Mouse (Mus musculus) ovary, postnatal 14 days (tissue): ENCODE data around the gene Adamts17.

Experiments used
- DNase-seq: peaks from one replicate; pipeline ENCODE4 v3.0.0; 2022; ENCODE audit warnings: low spot score

Adamts17 gene

DNA sequence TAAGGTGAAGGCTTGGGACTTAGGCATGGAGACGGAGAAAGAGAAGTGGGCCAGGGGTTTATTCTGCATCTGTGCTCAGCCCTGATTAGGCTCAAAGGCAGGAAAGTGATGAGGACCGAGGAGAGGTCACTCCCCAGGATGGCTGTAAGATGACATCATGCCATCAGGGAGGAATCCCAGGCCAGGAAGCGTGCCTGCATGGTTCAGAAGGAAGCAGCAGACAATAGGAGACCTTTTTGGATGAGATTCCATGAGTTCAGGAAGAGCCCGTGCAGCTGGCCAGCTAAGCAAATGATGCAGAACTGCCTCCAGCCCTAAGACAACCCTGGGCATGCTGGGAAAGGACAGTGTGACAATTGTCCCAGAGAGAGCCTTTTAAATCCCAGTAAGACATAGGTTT lies 93.7 kb downstream of the Adamts17 start:
- DNase-seq: no peak

DNA sequence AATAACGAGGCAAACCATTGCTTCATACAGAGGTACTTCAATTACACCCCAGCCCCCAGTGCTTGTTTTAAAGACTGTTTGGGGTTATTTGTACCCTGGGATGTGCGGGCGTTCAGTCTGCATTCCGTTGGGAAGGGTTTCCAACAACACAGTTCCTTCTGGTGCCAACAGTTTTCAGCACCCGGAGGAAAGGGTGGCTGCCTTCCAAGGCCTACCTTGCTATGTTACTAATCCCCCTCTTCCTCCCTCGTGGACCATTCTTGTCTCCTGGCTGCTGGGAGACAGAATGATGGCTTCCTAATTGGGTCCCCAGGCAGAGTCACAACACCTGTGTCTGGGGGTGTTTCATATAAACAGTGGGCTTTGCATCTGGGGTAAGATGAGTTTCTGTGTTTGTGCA lies 94.5 kb downstream of the Adamts17 start:
- no peak for DNase-seq

DNA sequence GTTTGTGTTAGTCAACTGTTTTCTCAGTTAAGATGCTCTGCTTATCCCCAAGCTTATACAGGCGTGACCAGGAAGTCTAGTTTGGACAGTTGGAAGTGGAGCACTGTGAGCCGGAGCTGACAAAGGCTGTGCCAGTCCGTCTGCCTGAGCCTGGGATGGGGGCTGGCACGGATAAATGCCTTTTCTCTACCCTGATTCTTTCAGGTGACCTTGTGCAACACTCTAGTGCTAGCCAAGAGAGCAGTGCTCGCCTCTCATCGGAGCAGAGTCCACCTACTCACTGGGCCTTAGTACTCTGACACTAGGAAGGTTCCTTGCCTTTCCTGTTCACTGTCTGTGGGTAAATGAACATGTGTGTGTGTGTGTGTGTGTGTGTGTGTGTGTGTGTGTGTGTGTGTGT lies 95.5 kb downstream of the Adamts17 start:
- DNase-seq: no peak

DNA sequence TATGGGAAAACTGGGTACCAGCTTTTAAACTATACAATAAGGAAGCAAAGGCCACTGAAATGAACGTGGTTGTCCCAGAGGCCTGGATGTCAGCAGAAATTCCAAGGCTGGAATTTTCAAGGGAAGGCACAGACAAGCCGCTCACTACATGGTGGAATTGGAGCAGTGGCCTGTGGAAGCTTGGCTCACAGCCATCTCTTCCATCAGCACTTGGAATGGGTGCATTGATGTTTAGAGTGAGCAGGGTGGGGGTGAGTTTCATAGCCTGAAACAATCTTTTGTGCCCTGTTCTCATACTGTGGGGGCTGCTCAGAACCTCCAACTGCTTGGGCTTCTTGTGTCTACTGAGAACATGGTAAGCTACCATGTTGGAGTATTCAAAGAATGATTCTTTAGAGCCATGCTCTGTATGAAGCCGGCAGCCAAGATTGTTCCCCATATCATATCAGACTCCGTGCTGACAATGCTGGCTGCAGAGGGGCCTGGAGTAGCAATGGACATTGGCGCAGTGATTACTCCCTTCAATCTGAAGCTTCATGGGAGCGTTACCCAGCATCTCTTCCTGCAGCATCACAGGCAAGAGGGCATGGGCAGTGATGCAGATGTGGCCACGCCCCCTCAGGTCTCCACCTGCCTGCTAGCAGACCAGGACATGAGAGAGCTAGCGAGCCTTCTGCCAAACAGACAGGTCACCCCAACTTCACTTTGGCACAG lies 96.7 kb downstream of the Adamts17 start:
- no peak for DNase-seq

DNA sequence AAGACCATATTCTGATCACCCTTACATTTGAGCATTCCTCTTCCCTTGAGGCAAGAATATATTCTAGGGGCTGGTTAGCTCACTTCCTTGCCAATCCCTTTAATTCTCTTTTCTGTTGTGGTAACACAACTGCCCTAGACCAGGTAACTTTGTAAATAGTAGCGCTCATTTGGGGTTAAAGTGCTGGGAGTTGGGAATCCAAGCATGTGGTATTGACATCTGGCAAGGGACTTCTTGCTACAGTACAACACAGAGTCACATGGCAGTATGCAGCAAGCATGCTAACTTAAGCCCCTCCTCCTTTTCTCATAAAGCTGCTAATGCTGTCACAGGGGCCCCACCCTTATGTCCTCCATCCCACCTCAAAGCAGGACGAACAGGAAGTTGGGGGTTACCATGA lies 97.4 kb downstream of the Adamts17 start:
- no peak for DNase-seq

DNA sequence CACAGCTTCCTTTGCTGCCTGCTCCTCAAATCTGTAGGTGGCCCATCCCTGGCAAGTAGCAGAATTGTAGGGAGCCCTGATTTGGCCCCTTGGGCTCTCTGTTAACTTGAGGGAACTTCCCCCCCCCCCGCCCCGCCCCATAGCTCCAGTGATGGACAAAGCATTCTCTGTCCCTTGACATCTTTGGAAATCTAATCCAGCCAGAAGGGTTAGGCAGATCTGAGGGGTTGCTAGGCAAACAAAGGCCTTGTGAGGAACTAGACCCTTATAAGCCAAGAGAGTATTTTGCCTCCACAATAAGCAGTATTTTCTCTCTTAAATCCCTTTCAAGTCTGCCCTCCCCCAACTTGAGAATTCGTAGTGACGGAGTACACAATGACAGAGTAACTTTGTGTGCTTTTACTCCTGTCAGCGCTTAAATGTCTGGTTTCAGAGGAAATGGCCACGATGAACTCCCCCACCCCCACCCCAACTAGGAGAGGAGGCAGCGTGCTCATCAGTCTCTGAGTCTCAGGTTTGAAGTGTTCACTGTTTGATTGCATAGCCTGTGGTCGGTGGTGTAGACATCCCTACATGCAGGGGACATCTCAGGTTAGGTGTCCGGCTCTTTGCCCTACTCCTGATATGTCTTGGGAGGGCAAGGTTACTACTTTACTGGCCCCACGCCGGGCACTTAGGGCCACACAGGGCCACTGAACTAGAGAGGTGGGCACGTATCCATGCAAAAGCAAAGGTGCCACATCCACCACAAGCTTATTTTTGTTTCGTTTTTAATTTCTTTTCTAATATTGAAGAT lies 99.7 kb downstream of the Adamts17 start:
- no peak for DNase-seq

DNA sequence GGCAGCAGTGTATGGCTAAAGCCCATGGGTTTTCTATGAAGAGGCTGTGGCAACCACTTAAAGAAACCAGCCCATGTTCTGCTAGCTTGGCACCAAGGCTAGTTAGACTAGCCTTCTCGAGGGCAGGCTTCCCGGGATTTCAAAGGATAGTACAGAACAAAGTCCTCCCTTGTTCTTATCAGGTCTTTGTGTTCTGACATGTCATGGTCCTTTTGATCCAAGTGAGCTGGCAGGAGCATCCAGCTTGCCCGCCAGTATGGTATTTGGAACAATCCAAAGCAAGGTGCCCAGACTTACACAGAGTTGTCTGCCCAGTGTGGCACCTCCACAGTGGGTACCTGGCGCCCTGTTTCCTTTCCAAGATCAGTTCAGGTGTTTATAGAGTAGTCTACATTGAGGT lies 101.2 kb downstream of the Adamts17 start:
- no peak for DNase-seq

DNA sequence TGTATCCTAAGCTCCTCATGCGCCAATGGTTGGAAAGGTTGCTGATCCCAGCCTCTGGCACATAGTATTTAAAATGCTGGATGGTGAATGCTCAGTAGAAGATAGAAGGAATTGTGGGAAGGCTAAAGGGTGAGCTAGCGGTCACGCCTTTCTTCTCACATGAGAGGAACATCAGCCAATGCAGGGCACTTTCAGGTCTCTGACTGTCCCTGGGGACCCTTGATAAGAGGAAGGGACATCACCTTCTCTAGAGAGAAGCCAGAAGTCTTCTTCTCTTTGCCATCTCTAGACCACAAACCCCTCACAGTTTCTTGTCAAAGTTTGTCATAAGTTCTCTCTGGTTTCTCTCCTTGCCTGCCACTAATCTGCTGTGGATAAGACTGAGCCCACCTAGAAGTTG lies 109.5 kb downstream of the Adamts17 start:
- no peak for DNase-seq

DNA sequence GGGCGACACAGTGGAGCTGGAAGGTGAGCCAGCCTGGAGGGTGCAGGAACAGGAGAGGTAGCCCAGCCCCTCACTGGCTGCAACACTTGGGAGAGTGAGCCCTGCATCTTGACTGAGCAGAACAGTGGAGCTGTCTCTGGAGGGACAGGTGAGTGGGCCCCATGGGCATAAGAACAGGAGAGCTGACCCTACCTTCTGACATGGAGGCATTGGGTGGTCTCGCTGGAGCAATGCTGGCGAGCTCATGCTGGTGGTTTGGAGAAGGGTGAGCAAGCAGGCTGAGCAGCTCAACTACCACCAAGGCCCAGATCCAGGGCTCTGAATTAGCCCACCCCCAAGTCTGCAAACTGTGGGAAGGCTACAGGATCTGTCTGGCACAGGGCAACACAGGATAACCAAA lies 113.4 kb downstream of the Adamts17 start:
- DNase-seq: no peak

DNA sequence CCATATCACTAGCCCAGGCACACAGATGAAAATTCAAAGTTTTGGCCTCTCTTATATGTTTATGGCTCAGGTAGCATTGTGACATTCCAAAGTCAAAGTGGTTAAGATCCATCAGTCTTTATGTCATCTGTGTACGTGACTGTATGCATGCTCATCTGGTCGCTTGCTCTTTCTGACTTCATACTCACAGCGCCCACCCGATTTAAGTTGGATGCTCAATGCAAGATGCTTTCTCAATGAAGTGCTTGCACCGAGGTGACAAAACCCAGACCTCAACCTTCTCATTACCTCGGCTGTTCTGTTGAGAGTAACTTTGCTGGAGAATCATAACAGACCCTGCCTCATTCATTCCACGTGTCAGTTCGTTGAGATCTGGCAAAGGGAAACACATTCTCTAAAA lies 114.5 kb downstream of the Adamts17 start:
- DNase-seq: no peak

DNA sequence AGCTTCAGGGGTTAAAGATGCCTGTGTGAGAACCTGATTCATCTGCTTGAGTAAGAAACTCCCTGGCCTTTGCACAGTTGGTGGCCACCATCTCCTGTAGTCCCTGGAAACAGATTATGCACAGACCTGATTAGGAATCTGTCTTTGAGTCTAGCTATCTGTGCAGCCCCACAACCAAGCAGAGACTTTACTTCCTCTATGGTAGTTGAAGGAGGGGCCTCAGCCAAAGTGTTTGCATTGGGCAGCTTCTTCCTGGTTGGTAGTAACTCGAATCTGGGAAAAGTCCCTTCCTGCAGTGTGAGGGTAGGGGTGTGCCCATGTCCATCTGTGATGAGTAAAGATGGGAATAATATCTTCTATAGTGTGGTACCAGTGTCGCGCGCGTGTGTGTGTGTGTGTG lies 115.2 kb downstream of the Adamts17 start:
- no peak for DNase-seq

DNA sequence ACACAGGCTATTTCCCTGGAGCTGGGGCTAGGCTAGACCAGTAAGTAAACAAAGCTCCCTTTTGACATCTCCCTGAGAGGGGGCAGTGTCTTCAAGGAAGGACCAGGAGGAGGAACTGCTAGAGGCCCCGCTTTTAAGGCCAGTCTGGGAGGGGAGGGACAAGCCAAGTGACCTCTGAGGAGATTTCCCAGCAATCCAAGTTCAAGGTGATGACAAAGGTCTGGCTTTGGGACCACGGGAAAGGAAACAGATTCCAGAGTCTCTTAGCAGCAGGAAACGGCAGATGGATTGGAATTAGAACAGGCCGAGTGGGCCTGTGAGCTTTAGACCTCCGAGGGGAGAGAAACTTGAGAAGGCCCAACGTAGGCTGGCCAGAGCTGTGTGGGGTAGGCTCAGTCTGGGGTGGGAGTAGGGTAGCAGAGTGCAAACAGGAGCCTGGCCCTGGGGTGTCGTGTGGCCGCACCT lies 116.0 kb downstream of the Adamts17 start:
- no peak for DNase-seq

DNA sequence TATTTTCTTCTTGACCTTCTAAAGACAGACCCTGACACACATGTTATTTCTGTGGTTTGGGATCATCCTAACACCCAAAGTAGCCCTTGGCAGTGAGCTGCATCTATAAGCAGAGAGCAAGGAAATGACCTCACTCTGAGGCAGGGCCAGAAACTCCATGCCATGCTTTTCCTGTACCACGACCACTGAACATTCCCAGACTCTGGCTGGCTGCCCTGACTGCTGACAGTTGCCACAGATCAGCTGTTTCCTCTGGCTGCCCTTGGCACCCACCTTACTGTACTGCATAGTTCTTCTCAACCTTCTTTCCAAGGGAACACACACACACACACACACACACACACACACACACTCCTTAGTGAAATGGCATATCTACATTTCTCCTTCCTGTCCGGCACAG lies 116.4 kb downstream of the Adamts17 start:
- DNase-seq: no peak

DNA sequence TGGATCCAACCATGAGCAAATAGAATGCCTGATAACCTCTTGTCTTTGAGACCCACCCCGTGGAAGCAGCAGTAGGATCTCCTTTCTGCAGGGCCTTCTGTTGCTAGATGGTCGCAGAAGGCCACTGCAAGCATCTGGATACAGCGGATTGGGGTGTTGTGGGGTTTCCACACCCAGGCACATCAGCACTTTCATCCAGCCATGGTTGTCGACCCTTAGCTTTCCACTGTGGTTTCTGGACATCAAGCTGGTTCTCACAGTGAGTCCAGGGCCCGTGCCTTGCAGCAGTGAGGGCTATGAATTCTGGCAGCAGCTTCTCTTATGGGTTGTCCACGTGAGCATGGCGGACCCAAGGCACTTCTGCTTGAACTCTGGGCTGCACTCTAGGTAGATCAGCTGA lies 118.2 kb downstream of the Adamts17 start:
- DNase-seq: no peak

DNA sequence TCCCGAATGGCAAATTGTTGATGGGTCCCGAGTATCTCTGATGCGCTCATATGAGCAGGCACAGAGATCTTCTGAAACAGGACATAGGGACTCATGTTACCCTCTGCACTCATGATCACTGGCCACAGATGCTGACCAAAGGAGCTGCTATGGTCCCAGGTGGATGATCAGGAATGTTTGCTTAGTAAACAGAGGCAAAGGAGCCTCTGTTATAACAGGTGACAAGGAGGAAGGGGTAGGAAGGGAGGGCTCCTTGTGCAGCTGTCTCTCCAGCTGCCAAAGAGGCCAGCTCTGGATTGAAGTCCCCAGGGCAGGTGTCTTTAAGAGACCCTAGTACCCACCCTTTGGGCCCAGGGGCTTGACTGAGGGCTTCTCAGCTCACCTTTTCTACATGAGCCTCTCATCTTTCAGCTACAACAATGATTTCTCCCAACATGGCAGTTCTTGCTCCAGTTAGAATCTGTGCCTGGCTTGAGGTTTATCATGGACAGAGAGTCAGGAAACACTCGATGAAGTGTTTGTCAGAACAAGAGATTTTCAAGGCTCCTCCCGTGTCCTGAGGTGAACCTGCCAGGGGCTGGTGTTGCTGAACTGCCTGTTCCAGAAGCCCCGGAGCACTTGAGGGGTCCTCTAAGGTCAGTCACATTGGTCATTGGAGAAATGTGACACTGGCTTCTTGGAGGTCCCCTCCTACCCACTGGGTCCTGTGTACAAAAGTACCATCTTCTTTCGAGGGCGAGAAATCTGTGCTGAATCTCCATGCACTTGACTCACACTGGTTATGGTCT lies 120.9 kb downstream of the Adamts17 start:
- DNase-seq: no peak

DNA sequence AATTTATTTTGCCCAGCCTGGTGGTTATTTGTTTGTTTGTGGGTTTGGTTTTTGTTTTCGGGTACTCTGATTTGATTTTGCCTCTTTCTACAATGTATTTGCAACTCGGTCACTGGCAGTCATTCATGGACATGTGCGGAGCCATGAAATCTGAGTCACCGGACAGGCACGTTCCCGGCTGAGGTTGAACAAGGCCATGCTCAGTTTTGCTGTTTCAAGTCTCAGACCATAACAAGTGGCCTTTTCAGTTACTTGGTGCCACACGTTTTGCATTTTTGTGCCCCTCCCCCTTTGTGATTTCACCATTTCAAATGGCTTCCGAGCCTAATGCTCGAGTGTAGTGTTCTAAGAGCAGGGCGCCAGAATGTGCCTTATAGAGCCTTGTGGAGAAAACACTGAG lies 123.2 kb downstream of the Adamts17 start:
- DNase-seq: no peak

DNA sequence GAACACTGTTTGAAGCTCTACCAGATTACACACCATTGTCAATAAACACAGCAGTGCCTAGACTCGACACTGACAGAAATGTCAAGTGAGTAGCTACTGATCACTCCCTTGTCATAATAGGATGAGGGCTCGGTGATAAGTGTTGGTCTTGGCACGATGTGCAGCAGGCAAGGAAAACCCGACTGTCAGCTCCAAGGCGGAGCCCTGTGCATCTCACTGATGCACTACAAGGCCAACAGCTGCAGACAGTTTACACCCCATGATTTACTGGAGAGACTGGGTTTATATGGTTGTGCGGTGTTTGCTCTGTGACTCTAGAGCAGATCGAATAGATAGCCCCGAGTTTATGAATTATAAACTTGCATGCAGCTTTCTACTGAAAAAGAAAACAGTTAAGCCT lies 124.0 kb downstream of the Adamts17 start:
- no peak for DNase-seq

DNA sequence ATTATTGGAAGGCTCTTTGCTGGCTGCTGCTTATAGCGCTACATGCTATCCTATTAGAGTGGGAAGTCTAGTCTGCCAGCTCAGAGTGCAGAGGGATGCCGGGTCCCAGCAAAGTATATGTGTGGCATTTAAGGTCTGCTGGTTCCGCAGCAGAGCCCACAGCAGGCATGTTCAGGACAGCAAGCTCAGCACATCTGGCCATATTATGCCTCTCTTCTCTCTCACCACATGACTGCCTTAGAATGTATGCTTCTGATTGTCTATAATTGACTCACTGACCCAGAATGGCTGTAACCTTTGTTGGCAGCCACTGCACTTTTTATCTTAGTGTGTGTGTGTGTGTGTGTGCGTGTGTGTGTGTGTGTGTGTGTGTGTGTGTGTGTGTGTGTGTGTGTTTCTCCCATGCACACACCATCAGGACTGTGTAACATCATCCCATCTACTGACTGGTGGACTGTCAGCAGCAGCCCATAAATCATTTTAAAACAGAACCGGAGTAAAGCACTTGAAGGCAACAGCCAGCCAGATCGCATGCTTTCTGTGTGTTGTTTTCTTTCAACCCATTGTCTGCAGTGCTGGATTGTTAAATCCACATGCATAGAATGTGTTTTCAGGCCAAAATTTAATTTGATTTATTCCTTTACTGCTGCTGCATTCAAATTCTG lies 127.1 kb downstream of the Adamts17 start:
- DNase-seq: no peak

DNA sequence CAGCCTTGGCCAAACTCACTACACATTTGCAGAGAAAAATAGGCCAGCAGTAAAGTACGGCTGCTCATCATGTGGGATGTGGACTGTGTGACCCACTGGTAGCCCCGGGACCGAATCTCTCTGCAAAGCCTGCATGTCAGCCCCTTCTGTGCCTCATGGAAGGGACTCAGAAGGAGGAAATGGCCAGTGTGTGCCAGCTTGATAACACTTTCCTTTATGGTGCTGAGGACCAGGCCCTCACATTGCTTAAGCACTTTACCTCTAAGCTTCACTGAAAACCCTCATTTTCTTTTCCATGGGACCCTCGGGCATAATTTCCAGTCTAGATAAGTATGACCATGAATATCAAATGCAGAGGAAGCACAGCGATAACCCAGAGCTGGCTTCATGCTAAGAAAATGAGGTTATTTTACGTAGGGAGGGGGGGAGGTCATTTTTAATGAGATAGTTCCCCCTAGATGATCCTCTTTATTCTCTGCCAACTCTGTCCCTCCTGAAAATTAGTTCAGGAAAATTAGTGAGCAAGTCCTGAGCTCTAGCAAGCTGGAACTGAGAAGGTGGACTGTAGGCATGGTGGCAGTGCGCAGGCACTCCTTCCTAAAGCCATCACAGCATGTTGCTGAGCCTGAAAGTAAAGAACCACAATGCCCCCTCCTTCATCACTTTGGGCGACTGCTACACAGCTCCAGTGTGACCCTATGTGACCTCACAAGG lies 127.8 kb downstream of the Adamts17 start:
- DNase-seq: no peak

DNA sequence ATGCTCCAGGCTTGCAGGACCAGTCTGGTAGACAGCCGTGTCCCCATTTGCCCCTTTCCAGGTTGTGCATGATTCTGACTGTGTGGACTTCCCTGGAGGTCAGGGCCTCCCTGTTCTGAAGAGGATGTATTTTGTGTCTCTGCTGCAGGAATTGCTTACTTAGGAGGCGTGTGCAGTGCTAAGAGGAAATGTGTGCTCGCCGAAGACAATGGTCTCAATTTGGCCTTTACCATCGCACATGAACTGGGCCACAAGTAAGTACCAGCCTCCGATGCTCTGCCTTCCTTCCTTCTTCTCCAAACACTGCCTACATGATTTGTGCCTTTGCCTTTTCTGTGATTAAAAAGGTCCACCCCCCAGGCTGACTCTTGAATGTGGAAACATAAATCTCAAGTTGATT lies 129.1 kb downstream of the Adamts17 start:
- DNase-seq: no peak

DNA sequence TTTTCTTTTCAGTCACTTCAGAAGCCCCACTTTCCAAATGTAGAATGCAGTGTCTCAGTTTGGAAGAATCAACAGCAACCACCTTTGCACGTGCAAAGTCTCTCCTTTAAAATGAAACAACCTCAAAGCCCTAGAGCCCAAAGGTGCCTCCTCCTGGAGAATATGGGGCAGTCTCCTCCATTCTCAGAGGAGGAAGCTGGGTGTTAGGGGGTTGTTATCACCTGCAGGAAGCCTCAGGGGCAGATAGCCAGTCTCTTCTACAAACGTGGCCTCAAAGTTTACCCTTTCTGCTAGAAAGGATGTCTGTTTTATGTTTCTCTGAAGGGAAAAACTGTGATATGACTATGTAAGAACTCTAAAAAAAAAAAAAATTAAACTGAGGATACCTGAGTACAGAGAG lies 129.7 kb downstream of the Adamts17 start:
- no peak for DNase-seq

DNA sequence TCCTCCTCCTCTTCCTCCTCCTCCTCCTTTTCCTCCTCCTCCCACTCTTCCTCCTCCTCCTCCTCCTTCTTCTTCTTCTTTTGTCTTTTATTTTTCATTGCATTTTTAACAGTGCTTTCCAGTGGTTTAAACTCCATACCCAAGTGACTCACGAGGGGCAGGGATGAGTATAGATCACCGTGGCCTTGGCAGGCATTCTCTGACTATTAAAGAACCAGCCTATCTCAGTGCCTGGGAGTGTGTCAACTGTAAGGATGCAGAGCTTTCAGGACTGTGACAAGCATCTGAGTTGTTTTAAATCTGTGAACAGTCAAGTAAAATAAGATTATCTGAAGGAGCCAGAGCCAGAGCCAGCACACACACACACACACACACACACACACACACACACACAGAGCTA lies 130.7 kb downstream of the Adamts17 start:
- no peak for DNase-seq
